Mouse (Mus musculus) intestine, embryonic 15.5 days (tissue): Measurements from ENCODE around the gene Rassf4. TPM values are rescaled to one million over a fixed set of nuclear protein-coding genes. Genes with fewer than 3 reads are reported as not detected.

Experiments used
- ATAC-seq: fragments of 200-750 bp; cut with Nextera tagmentation; 2 replicates; pipeline ENCODE4 v1.8.0; 2017; ENCODE audit warnings: moderate TSS enrichment, moderate library complexity
- H3K27ac ChIP-seq: fragments of 300-500 bp; sonication (generic); 2 replicates; pipeline ENCODE4 v1.5.1; 2015; ENCODE audit warnings: mild to moderate bottlenecking, inconsistent platforms
- H3K27me3 ChIP-seq: fragments of 300-500 bp; sonication (generic); replicated peaks from 2 replicates; pipeline ENCODE4 v1.6.1; 2015; ENCODE audit warnings: inconsistent platforms
- H3K36me3 ChIP-seq: fragments of 300-500 bp; sonication (generic); 2 replicates; pipeline ENCODE4 v1.6.1; 2015; ENCODE audit warnings: inconsistent platforms
- H3K4me1 ChIP-seq: fragments of 300-500 bp; sonication (generic); replicated peaks from 2 replicates; pipeline ENCODE4 v1.6.1; 2015; ENCODE audit warnings: inconsistent platforms
- H3K4me2 ChIP-seq: fragments of 300-500 bp; sonication (generic); replicated peaks from 2 replicates; pipeline ENCODE4 v1.6.1; 2015; ENCODE audit warnings: mild to moderate bottlenecking, inconsistent platforms
- H3K4me3 ChIP-seq: fragments of 300-500 bp; sonication (generic); replicated peaks from 2 replicates; pipeline ENCODE4 v1.5.1; 2015; ENCODE audit warnings: inconsistent platforms
- H3K9ac ChIP-seq: fragments of 300-500 bp; sonication (generic); 2 replicates; pipeline ENCODE4 v1.6.1; 2015; ENCODE audit warnings: inconsistent platforms
- H3K9me3 ChIP-seq: fragments of 300-500 bp; sonication (generic); 2 replicates; pipeline ENCODE4 v1.6.1; 2016; ENCODE audit warnings: inconsistent platforms
- WGBS: fragments of 180-500 bp; shearing (Covaris S2); methylation state at CpG from one replicate; pipeline ENCODE4 v1.1.7; 2015; 5-methylcytosine and 5-hydroxymethylcytosine counted together
- polyA plus RNA-seq: library from polyadenylated mRNA; unstranded; fragments of >200 nt; fragmentation: Nextera tagmentation; extraction: Ambion mirVana; gene quantifications from 2 replicates; pipeline ENCODE4 v1.2.1, GENCODE M21; 2015

Gene Rassf4
- polyA plus RNA-seq, 1 experiment from 2014 or later: 11.3 TPM

DNA sequence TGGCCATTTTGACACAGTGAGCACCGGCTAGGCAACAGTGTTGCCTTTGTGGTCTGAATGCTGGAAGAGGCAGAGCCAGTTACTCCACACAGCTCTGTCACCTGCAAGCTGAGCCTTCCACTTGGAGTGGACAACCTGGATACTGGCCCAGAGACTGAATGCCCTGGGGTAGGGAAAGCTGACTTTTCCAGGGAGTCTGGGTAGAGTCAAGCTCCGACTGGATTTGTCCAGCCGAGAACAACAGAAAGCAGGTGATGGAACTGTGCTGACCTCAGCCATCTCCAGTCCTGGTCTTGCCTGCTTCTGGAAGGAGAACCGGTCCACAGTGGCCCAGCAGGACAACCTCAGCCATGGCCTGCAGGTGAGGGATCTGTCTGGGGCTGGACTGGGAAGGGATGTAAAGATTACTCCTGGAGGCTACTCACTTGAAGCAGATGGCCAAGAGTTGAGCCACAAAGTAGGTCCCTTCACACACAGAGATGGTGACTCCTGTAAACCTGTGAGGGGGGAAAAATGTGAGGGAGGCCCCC, 24.2 kb upstream of the Rassf4 start:
- H3K4me2 ChIP-seq: no peak overlapping the region
- H3K27ac ChIP-seq: no peak overlapping the region
- no peaks in the 10 kb centered on the region for H3K27me3 ChIP-seq
- H3K9ac ChIP-seq: no peak overlapping the region
- no peaks in the 10 kb centered on the region for H3K4me1 ChIP-seq
- ATAC-seq: no peak
- H3K4me3 ChIP-seq: no peak overlapping the region
- WGBS: 90% methylated on average over 4 of the region's 4 CpGs
- H3K36me3 ChIP-seq: no peaks in the 10 kb centered on the region
- no peaks in the 10 kb centered on the region for H3K9me3 ChIP-seq

DNA sequence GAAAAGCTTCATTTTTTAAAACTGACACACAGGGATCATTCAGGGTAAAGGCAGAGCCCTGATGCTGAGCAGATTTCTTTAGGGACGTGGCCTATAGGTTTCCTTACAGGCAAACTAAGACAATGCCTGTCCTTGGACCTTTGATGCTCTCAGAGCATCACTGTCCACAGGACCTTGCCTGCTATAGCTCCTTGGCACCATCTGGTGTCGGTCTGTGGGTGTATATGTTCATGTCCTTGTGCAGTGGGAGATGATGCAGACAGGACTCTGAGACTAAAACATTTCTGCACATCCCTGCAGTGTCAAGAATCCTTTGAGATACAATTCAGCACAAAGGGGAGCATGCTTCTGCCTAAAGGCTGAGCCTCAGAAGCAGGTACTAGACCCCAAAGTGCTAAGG, 23.7 kb upstream of the Rassf4 start:
- no peak overlapping the region for H3K4me2 ChIP-seq
- WGBS: 33% methylated on average over 2 of the region's 2 CpGs
- no peak overlapping the region for H3K4me3 ChIP-seq

DNA sequence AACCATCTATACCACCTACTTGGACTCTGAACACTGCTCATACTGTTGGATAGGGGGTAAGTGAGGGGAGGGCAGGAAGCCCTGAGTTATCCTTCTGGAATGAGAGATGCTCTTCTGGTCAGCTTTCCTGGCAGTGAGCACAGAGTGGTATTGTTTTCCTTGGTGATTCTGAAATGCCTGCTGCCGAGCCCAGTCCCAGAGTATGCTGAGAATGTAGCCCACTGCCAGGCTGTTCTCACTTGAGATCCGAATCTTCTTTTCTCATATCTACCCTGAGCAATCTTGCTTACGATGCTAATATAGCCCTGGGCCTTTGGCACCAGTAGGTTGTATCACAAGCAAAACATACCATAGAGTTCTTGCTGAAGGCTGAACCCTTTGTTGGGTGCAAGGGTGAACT, 20.6 kb upstream of the Rassf4 start:
- ATAC-seq: no peak
- Histone ChIP-seq H3K4me1 (no peaks in the 10 kb centered on the region), H3K27ac (no peak overlapping the region), H3K4me3 (no peak overlapping the region), H3K36me3 (no peaks in the 10 kb centered on the region), H3K9me3 (no peaks in the 10 kb centered on the region), H3K27me3 (no peaks in the 10 kb centered on the region), H3K4me2 (no peak overlapping the region), H3K9ac (no peak overlapping the region)
- 77% methylated on average over 3 of the region's 3 CpGs for WGBS

More for the DNA sequence above, 23.7 kb upstream of the Rassf4 start:
- Histone ChIP-seq H3K4me1 (no peaks in the 10 kb centered on the region), H3K9ac (no peak overlapping the region), H3K27me3 (no peaks in the 10 kb centered on the region), H3K36me3 (no peaks in the 10 kb centered on the region), H3K9me3 (no peaks in the 10 kb centered on the region), H3K27ac (no peak overlapping the region)
- no peak for ATAC-seq

DNA sequence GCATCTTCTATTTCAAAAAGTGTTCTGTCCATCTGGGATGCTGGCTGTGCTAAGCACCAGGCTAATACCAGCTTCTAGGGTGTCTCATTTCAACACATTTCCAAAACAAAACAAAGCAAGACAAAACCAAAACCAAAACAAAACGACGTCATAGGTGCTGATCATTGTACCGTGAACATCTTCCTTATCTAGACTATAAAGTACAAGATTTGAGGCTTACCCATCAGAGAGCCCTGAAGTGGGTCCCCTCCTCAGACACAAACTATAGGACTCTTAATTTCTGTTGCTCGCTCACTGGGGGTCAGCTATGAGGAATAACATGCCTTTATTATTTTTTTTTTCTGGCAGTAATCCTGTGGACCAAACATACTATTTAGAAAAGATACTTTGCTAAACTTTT, 19.9 kb upstream of the Rassf4 start:
- Histone ChIP-seq H3K4me3 (no peak overlapping the region), H3K9ac (no peak overlapping the region), H3K36me3 (no peaks in the 10 kb centered on the region), H3K9me3 (no peaks in the 10 kb centered on the region), H3K27me3 (no peaks in the 10 kb centered on the region), H3K27ac (no peak overlapping the region), H3K4me2 (no peak overlapping the region), H3K4me1 (no peaks in the 10 kb centered on the region)
- WGBS: 83% methylated on average over 4 of the region's 4 CpGs
- no peak for ATAC-seq

DNA sequence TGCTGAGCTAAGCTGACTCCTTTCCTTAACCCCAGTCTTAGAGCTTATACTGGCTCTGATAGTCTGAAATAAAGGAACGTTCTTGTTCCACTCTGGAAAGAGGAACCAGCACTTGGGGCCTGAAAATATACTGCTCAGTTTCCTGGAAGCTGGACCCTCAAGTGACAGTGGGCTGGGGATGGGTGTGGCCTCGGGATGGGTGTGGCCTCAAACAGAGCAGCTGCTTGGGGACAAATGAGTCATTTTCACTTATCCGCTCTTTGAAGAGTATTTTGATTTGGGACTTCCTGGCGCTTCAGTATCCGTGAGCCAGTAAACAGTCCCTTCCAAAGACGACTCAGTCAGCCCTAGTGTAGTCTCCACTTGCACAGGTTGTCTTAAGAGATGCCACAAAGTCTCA, 8.6 kb upstream of the Rassf4 start:
- Histone ChIP-seq H3K9me3 (no peaks in the 10 kb centered on the region), H3K27ac (no peak overlapping the region), H3K9ac (no peak overlapping the region), H3K4me3 (no peak overlapping the region), H3K27me3 (no peaks in the 10 kb centered on the region), H3K4me1 (0 out of 2 replicates have a peak, but pooled peaks cover 2% of the 10 kb centered on the region), H3K36me3 (no peaks in the 10 kb centered on the region), H3K4me2 (no peak overlapping the region)
- WGBS: 26% methylated on average over 6 of the region's 6 CpGs
- ATAC-seq: no peak; the same call in 1 of the 2 replicates

DNA sequence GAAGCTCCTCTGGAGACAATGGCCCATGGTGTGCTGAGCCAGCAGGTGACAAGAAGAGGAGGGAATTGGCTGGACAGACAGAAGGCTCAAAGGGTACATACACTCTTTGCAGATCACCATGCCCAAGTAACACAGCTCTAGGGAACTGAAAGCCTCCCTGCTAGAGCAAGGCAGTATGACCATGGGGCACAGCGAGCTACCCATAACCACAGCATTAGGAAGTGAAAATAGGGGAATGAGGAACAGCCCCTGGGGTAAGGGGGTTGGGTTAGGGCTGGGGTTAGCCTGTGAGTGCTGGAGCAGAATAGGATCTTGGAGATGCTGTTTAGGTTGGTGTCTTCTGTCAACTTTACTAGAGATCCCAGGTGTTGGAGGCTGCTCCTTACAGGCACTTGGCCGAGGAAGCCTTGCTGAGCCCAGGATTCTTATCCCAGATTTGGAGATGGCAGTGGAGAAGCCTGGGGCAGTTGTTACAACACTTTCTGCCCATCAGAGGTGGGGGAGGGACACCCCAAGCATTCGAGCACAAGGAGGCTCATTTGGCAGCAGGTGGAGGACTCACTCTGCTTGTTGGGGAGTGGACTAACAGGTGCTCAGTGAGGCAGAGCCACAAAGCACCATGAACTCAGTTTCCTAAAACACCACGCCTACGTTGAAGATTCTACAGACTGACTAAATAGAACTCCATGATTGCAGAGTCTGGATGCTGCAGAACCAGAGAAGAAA, 6.0 kb upstream of the Rassf4 start:
- Histone ChIP-seq H3K9ac (no peak overlapping the region), H3K4me3 (no peak overlapping the region), H3K9me3 (no peaks in the 10 kb centered on the region), H3K27ac (no peak overlapping the region), H3K4me1 (0 out of 2 replicates have a peak, but pooled peaks cover 6% of the 10 kb centered on the region), H3K36me3 (no peaks in the 10 kb centered on the region), H3K27me3 (no peaks in the 10 kb centered on the region), H3K4me2 (no peak overlapping the region)
- WGBS: 77% methylated on average over 5 of the region's 5 CpGs
- no peak for ATAC-seq

DNA sequence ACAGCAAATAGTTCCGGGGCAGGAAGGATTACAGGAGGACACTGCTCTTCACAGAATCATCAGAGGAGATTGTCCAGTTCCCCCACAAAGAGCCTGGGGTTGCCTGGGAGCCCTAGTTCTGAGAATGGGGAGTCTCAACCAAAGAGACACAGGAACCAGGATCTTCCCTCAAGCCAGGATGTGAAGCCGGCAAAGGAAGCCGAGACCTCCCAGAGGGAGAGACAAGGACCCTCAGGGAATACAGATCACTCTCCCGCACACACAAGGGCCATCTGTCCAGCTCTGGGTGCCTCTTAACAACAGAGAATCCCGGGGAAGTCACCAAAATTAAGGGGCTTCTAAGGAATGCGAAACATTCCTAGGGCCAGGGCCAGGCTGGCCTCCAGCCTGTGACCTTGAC, 3.6 kb upstream of the Rassf4 start:
- Histone ChIP-seq H3K9me3 (no peaks in the 10 kb centered on the region), H3K4me1 (peaks cover 19% of the 10 kb centered on the region), H3K27me3 (no peaks in the 10 kb centered on the region), H3K4me2 (no peak overlapping the region), H3K9ac (no peak overlapping the region), H3K36me3 (no peaks in the 10 kb centered on the region), H3K27ac (no peak overlapping the region), H3K4me3 (no peak overlapping the region)
- ATAC-seq: no peak
- WGBS: 57% methylated on average over 6 of the region's 6 CpGs

DNA sequence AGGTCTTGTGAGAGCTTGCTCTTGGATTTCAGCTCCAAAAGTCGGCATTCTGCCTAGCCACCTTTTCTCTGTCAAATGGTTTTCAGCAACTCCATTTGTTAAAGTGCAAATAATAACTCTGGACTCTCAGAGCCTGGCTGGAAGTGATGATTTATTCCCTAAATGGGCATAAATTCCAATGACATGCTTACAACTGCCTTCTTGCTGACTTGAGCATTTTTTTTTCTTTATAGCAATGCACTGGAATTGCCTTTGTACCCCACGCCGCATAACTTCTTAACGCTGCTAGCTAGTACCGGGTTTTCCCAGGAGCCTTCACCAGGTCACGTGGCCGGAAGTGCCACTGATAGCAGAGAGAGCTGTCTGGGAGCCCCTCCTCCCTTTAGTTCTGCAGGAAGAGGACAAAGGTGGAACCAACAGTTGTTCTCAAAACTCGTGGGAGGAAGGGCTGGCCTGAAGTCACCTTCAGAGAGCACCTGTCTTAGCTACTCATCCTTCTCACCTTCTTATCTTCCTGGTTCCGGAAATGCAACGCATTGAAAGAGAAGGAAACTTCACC, 2.7 kb upstream of the Rassf4 start:
- H3K36me3 ChIP-seq: no peaks in the 10 kb centered on the region
- no peak overlapping the region for H3K27ac ChIP-seq
- H3K4me3 ChIP-seq: no peak overlapping the region
- H3K4me2 ChIP-seq: peak overlapping the region; percentile 5; the same call in 1 of the 2 replicates
- no peak overlapping the region for H3K9ac ChIP-seq
- H3K27me3 ChIP-seq: no peaks in the 10 kb centered on the region
- no peaks in the 10 kb centered on the region for H3K9me3 ChIP-seq
- peaks cover 24% of the 10 kb centered on the region for H3K4me1 ChIP-seq
- no peak for ATAC-seq
- WGBS: 68% methylated on average over 10 of the region's 10 CpGs

DNA sequence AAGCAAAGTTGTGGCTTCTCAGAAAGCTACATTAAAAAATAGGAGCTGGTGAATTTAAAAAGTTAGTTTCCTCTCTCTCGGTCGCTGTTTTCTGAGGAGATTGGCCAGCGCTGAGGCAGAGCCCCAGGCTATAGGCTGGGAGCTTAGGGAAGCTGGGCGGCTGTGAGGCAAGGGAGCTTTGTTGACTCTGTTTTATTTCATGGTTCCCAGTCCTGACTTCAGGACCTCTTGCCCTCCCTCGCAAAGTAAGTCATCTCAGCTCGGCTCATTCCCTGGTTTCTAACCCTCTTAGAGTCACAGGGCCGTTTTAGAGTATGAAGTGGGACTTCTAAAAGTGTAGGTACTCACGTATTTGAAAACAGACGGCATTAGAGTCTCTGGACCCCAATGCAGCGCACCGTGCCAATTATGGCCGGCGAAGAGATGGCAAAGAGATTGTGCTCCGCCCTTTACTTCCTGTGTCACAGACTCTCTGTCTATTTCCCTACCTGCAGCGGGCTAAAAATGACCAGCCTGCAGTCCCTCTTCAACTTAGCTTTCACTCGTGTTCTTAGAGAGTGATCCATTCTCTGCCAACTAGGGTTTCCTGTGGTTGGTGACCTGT, 633 bp upstream of the Rassf4 start:
- H3K27me3 ChIP-seq: no peaks in the 10 kb centered on the region
- H3K27ac ChIP-seq: peak overlapping the region; percentile 80
- H3K9me3 ChIP-seq: no peaks in the 10 kb centered on the region
- peaks cover 38% of the 10 kb centered on the region for H3K4me1 ChIP-seq
- H3K36me3 ChIP-seq: no peaks in the 10 kb centered on the region
- 20% methylated on average over 16 of the region's 16 CpGs for WGBS
- peak overlapping the region; percentile 53 for H3K4me3 ChIP-seq
- peak; percentile 44 for ATAC-seq
- no peak overlapping the region for H3K9ac ChIP-seq
- H3K4me2 ChIP-seq: peak overlapping the region; percentile 95

DNA sequence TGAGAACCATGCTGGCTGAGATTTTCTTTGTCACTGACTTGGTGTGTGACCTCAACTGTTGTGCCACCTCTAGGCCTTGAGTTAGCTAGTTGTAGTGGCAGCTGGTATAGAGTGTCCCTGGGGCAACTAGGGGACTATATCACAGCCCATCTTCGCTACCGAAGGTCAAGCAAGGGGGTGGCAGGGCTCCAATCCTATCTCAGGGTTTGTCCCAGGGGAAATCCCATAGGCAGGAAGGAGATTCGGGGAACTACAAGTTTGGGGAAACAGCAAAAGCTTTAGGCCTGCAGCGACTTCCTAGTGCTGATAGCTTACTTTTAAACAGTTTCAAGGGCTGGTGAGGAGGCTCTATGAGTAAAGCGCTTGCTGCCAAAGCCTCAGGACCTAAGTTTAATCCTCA, 1.4 kb downstream of the Rassf4 start:
- 67% methylated on average over 5 of the region's 5 CpGs for WGBS
- Histone ChIP-seq H3K36me3 (no peaks in the 10 kb centered on the region), H3K4me2 (peak overlapping the region; percentile 95), H3K27ac (no peak overlapping the region), H3K27me3 (no peaks in the 10 kb centered on the region), H3K4me1 (peaks cover 36% of the 10 kb centered on the region), H3K9ac (no peak overlapping the region), H3K4me3 (no peak overlapping the region), H3K9me3 (no peaks in the 10 kb centered on the region)
- no peak for ATAC-seq

DNA sequence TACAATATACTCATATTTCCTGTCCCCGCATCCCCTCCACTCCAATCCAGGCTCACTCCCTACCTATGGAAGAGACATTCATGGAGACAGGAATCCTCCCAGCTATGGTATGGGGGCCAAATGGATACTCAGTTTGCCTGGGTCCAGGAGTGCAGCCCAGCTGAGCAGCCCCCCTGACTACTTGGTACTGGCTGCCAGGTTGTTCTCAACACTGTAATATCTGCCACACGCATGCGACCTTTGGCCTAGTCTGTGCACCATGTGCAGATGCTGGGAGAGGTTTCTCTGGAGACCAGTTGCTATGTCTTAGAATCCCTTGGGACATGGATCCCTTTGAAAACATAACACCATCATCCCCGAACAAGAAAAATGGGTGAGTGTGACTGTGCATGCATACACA, 2.0 kb downstream of the Rassf4 start:
- no peak overlapping the region for H3K9ac ChIP-seq
- no peak for ATAC-seq
- 0 out of 2 replicates have a peak overlapping the region, but pooled peaks have one; percentile 11 for H3K4me2 ChIP-seq
- peaks cover 33% of the 10 kb centered on the region for H3K4me1 ChIP-seq
- WGBS: 81% methylated on average over 4 of the region's 4 CpGs
- H3K27ac ChIP-seq: no peak overlapping the region
- H3K27me3 ChIP-seq: no peaks in the 10 kb centered on the region
- H3K9me3 ChIP-seq: no peaks in the 10 kb centered on the region
- H3K4me3 ChIP-seq: no peak overlapping the region
- no peaks in the 10 kb centered on the region for H3K36me3 ChIP-seq

DNA sequence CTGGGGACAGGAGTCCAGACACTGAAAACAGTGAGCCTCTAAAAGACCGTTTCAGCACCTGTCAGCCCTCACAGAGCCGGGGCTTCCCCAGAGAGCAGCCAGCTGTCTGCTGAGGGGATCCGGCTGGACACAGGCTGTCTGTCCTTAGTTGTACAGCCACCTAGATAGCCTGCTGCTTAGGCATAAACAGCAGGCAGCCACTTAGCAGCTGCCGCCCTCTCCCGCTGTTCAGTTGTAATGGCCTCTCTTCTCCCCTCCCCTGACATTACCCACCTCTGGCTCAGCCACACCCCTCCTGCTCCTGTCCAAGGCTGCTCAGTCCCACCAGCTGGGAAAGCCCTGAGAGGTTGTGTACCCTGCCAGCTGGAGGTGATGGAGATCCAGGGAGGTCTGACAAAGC, 2.7 kb downstream of the Rassf4 start:
- Histone ChIP-seq H3K4me3 (no peak overlapping the region), H3K27ac (no peak overlapping the region), H3K4me2 (peak overlapping the region; percentile 32), H3K36me3 (no peaks in the 10 kb centered on the region), H3K4me1 (peaks cover 33% of the 10 kb centered on the region), H3K9me3 (no peaks in the 10 kb centered on the region), H3K27me3 (no peaks in the 10 kb centered on the region), H3K9ac (no peak overlapping the region)
- peak; percentile 27 for ATAC-seq
- 16% methylated on average over 5 of the region's 5 CpGs for WGBS
